Mouse (Mus musculus) kidney, adult 18-20 months (tissue): Measurements from ENCODE around the gene Leng9.
A peak's percentile ranks its signal among the peaks of the same experiment; 100 is the strongest.

Experiments used
- DNase-seq: peaks from one replicate; pipeline ENCODE4 v3.0.0; 2021

Gene Leng9

GRCm38 (mm10) chr7:4144046-4144445 lies 6.1 kb downstream of the Leng9 start:
- no peak for DNase-seq

GRCm38 (mm10) chr7:4143506-4143905 lies 6.7 kb downstream of the Leng9 start:
- DNase-seq = no peak

- no peak for DNase-seq
Measured at GRCm38 (mm10) chr7:4142796-4143445, 7.3 kb downstream of the Leng9 start.

GRCm38 (mm10) chr7:4141648-4142325 lies 8.4 kb downstream of the Leng9 start:
- DNase-seq = no peak

GRCm38 (mm10) chr7:4139391-4139790 lies 10.8 kb downstream of the Leng9 start:
- DNase-seq = no peak

GRCm38 (mm10) chr7:4138671-4139070 lies 11.5 kb downstream of the Leng9 start:
- DNase-seq = no peak

- DNase-seq = no peak
Measured at GRCm38 (mm10) chr7:4138181-4138580, 12.0 kb downstream of the Leng9 start.

GRCm38 (mm10) chr7:4137746-4138145 lies 12.4 kb downstream of the Leng9 start:
- DNase-seq = no peak

GRCm38 (mm10) chr7:4136771-4137531 lies 13.2 kb downstream of the Leng9 start, which contains the start of gene Leng8:
Leng8 (plus strand) TSS chr7:4137039.
- DNase-seq = peak; percentile 100

GRCm38 (mm10) chr7:4136404-4136770 lies 13.8 kb downstream of the Leng9 start:
- no peak for DNase-seq

GRCm38 (mm10) chr7:4134911-4135310 lies 15.3 kb downstream of the Leng9 start:
- DNase-seq = no peak

GRCm38 (mm10) chr7:4132998-4133397 lies 17.2 kb downstream of the Leng9 start:
- no peak for DNase-seq

GRCm38 (mm10) chr7:4132581-4132980 lies 17.6 kb downstream of the Leng9 start:
- DNase-seq = no peak

GRCm38 (mm10) chr7:4131964-4132363 lies 18.2 kb downstream of the Leng9 start:
- DNase-seq = no peak

- peak; percentile 82 for DNase-seq
Measured at GRCm38 (mm10) chr7:4130686-4131452, 19.3 kb downstream of the Leng9 start.

GRCm38 (mm10) chr7:4128860-4129259 lies 21.3 kb downstream of the Leng9 start:
- no peak for DNase-seq

GRCm38 (mm10) chr7:4127894-4128293 lies 22.3 kb downstream of the Leng9 start:
- no peak for DNase-seq

GRCm38 (mm10) chr7:4126992-4127785 lies 23.0 kb downstream of the Leng9 start:
- no peak for DNase-seq

- no peak for DNase-seq
Measured at GRCm38 (mm10) chr7:4125306-4125705, 24.9 kb downstream of the Leng9 start.

- no peak for DNase-seq
Measured at GRCm38 (mm10) chr7:4124856-4125255, 25.3 kb downstream of the Leng9 start.

GRCm38 (mm10) chr7:4124315-4124759 lies 25.8 kb downstream of the Leng9 start:
- DNase-seq = no peak

- no peak for DNase-seq
Measured at GRCm38 (mm10) chr7:4123732-4124131, 26.4 kb downstream of the Leng9 start.
